Mouse (Mus musculus) midbrain, embryonic 16.5 days (tissue): ENCODE results near the gene Gm12185. TPM values are rescaled to one million over a fixed set of nuclear protein-coding genes. Genes with fewer than 3 reads are reported as not detected.
A peak's percentile ranks its signal among the peaks of the same experiment; 100 is the strongest.
"Not testable (repeated sequence)": the region's sequence is repeated elsewhere in the genome, so short reads cannot be mapped to it uniquely, and the experiment has no call there.

ENCODE experiments used
- ATAC-seq: fragments of 200-750 bp; cut with Nextera tagmentation; 2 replicates; pipeline ENCODE4 v1.8.0; 2017; ENCODE audit warnings: moderate TSS enrichment
- H3K27ac ChIP-seq: fragments of 300-500 bp; sonication (generic); 2 replicates; pipeline ENCODE4 v1.5.1; 2014; ENCODE audit warnings: mild to moderate bottlenecking, low read length, mixed read lengths
- H3K27me3 ChIP-seq: fragments of 300-500 bp; sonication (generic); 2 replicates; pipeline ENCODE4 v1.6.1; 2014; ENCODE audit warnings: low read depth, low read length, mixed read lengths; ENCODE audit not compliant: control insufficient read depth, insufficient read depth
- H3K36me3 ChIP-seq: fragments of 300-500 bp; sonication (generic); 2 replicates; pipeline ENCODE4 v1.6.1; 2014; ENCODE audit warnings: mild to moderate bottlenecking, low read length, moderate library complexity, mixed read lengths; ENCODE audit not compliant: control insufficient read depth, insufficient read depth
- H3K4me1 ChIP-seq: fragments of 300-500 bp; sonication (generic); 2 replicates; pipeline ENCODE4 v1.6.1; 2014; ENCODE audit warnings: mild to moderate bottlenecking, low read length, mixed read lengths; ENCODE audit not compliant: control insufficient read depth, insufficient read depth
- H3K4me2 ChIP-seq: fragments of 300-500 bp; sonication (generic); 2 replicates; pipeline ENCODE4 v1.6.1; 2014; ENCODE audit warnings: mild to moderate bottlenecking, low read length, mixed read lengths
- H3K4me3 ChIP-seq: fragments of 300-500 bp; sonication (generic); 2 replicates; pipeline ENCODE4 v1.5.1; 2014; ENCODE audit warnings: low read depth, mild to moderate bottlenecking, low read length, moderate library complexity, mixed read lengths
- H3K9ac ChIP-seq: fragments of 300-500 bp; sonication (generic); 2 replicates; pipeline ENCODE4 v1.6.1; 2014; ENCODE audit warnings: low read depth, low read length, mixed read lengths
- H3K9me3 ChIP-seq: fragments of 300-500 bp; sonication (generic); replicated peaks from 2 replicates; pipeline ENCODE4 v1.6.1; 2014; ENCODE audit warnings: mild to moderate bottlenecking, low read length, mixed read lengths; ENCODE audit not compliant: control insufficient read depth, poor library complexity, severe bottlenecking
- WGBS: fragments of 180-500 bp; shearing (Covaris S2); extraction: QIAGEN DNeasy Blood & Tissue Kit; methylation state at CpG from one replicate; pipeline ENCODE4 v1.1.7; 2014; 5-methylcytosine and 5-hydroxymethylcytosine counted together
- polyA plus RNA-seq: library from polyadenylated mRNA; unstranded; fragments of >200 nt; fragmentation: Nextera tagmentation; extraction: Ambion mirVana; gene quantifications from 2 replicates; pipeline ENCODE4 v1.2.1, GENCODE M21; 2015

Gm12185 gene
- polyA plus RNA-seq, 1 experiment from 2014 or later = not detected

GRCm38 (mm10) chr11:48900654-48901566, 91.1 kb downstream of the Gm12185 start:
- not testable (repeated sequence) for H3K9me3 ChIP-seq, H3K27ac ChIP-seq, ATAC-seq, H3K27me3 ChIP-seq, H3K4me1 ChIP-seq, H3K4me3 ChIP-seq, H3K36me3 ChIP-seq, H3K4me2 ChIP-seq, H3K9ac ChIP-seq
- 79% methylated on average over 6 of the region's 6 CpGs for WGBS

DNA sequence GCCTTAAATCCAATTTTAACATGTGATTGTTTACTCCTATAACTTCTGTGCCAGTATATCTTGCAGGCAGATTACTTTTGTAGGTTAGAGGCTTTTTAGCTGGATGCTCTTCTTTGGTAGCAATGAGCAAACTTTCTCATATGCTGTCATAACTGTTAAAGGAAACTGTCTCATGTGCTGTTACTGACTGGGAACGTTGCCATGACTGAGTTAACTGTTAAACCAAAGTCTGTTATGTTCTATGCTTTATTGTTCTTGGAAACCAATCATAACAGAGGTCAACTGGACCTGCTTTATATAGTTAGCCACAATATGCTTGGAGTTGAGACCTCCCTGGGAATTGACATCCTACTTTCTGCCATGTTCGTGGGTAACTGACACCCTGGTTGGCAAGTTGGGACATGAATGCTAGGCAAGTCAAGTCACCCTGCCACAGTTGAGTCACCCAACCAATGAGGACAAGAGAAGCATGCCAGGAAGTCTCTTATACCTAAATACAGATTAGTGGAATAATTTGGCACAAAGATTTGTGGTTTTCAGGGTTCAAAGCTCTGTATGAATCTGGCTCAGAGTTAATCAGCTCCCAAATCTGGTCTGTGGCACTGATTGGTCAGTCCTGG, 93.1 kb downstream of the Gm12185 start:
- H3K27me3 ChIP-seq = no peaks in the 10 kb centered on the region
- no peaks in the 10 kb centered on the region for H3K9me3 ChIP-seq
- H3K4me3 ChIP-seq = no peak overlapping the region
- H3K27ac ChIP-seq = no peak overlapping the region
- no peak overlapping the region for H3K9ac ChIP-seq
- WGBS = 80% methylated on average over 2 of the region's 2 CpGs
- H3K36me3 ChIP-seq = no peaks in the 10 kb centered on the region
- no peak for ATAC-seq
- H3K4me1 ChIP-seq = no peaks in the 10 kb centered on the region
- H3K4me2 ChIP-seq = no peak overlapping the region

DNA sequence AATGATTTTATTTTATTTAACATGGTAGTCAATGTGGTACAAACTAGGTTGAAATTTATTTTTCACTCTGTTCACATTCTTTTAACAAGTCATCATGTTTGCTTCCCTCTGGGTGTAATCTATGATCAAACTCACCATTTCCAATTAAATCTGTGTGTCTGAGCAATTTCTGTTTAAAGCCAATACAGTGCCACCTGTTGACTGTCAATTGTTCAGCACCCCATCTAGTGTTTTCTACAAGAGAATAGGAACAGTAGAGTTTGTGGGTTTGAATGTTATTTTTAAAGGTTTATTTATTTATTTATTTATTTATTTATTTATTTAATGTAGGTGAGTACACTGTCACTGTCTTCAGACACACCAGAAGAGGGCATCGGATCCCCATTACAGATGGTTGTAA, 115.3 kb downstream of the Gm12185 start:
- Histone ChIP-seq H3K36me3 (no peaks in the 10 kb centered on the region), H3K9me3 (no peaks in the 10 kb centered on the region), H3K9ac (no peak overlapping the region), H3K4me2 (no peak overlapping the region), H3K4me1 (peaks cover 2% of the 10 kb centered on the region; the same call in 1 of the 2 replicates), H3K4me3 (no peak overlapping the region), H3K27me3 (no peaks in the 10 kb centered on the region), H3K27ac (no peak overlapping the region)
- no peak for ATAC-seq
- 89% methylated on average over 1 of the region's 1 CpGs for WGBS

DNA sequence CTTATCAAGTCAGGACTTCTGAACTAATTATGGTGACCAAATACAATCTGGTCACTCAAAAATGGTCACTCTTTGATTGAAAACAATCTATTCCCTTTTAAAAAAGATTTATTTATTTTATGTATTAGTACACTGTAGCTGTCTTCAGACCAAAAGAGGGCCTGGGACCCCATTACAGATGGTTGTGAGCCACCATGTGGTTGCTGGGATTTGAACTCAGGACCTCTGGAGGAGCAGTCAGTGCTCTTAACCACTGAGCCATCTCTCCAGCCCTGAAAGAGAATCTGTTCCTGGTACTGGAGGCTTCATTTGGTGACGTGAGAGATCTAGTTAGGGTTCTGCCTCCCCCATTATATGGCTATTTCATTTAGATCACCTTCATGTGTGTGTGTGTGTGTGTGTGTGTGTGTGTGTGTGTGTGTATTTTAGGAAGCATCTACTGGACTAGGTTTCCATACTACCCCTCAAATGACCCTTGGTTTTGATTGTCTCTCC, 116.6 kb downstream of the Gm12185 start:
- H3K27me3 ChIP-seq, ATAC-seq: not testable (repeated sequence)
- 65% methylated on average over 1 of the region's 1 CpGs for WGBS

DNA sequence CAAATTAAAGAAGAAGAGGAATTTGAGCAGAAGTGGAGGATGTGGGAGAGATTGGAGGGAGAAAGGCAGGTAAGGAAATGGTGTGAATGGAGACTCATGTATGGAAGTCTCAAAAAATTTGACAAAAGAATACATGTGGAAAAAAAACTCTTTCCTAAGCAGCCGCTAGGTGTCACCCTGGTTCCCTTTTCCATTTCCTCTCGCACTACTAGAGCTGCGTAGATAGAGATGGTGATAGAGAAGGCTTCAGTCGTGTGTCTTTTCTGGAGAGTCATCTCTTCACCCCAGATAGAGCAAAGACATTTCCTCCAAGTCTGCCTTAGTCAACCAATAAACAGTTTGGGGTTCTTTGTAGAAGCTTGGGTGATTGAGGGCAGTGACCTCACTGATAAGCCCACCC, 117.6 kb downstream of the Gm12185 start:
- no peak overlapping the region for H3K4me2 ChIP-seq
- no peaks in the 10 kb centered on the region for H3K9me3 ChIP-seq
- peak; percentile 74 for ATAC-seq
- no peaks in the 10 kb centered on the region for H3K36me3 ChIP-seq
- H3K9ac ChIP-seq = no peak overlapping the region
- no peak overlapping the region for H3K27ac ChIP-seq
- no peak overlapping the region for H3K4me3 ChIP-seq
- no peaks in the 10 kb centered on the region; the same call in 1 of the 2 replicates for H3K27me3 ChIP-seq
- peaks cover 8% of the 10 kb centered on the region; the same call in 1 of the 2 replicates for H3K4me1 ChIP-seq
- 0% methylated on average over 4 of the region's 4 CpGs for WGBS

More for the DNA sequence above, 116.6 kb downstream of the Gm12185 start:
- H3K9me3 ChIP-seq, H3K4me1 ChIP-seq, H3K9ac ChIP-seq, H3K4me2 ChIP-seq, H3K4me3 ChIP-seq, H3K27ac ChIP-seq, H3K36me3 ChIP-seq: not testable (repeated sequence)

DNA sequence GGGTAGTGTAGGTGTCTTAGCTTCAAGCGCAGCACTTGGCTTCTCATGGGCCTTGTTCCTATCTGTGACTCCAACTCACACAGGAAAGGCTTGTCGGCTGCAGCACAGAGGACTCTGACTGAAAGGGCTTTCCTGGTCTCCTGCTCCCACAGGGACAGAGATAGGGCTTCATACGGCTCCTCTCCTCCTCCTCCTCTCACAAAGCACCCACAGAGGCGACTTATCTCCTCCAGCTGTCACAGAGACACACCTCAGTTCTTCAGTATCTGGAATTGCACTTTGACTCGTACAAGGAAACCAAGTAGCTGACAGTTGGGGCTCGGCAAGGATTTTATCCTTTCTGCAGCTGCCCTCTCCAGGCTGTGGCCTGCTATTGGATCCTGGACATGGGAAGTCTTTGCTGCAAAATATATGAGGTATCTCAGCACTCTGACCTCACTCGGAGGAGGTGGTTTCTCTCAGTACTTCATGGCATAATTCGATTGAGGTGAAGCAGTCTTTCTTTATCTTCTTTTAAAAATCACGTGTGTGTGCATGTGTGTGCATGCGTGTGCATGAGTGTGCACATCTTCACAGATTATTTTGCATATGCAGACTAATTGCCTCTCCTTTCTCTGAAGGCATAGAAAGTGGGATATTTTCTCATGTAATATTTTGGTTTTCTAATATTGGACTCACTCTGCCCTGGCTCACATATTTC, 118.3 kb downstream of the Gm12185 start:
- 71% methylated on average over 10 of the region's 10 CpGs for WGBS
- Histone ChIP-seq H3K4me1 (peaks cover 8% of the 10 kb centered on the region; the same call in 1 of the 2 replicates), H3K27ac (no peak overlapping the region), H3K9ac (no peak overlapping the region), H3K27me3 (no peaks in the 10 kb centered on the region; the same call in 1 of the 2 replicates), H3K4me3 (no peak overlapping the region), H3K9me3 (no peaks in the 10 kb centered on the region), H3K4me2 (no peak overlapping the region), H3K36me3 (no peaks in the 10 kb centered on the region)
- ATAC-seq = no peak

- WGBS = 83% methylated on average over 7 of the region's 7 CpGs
- no peak for ATAC-seq
Observed at GRCm38 (mm10) chr11:48872695-48873300, 119.2 kb downstream of the Gm12185 start.

GRCm38 (mm10) chr11:48871817-48872541, 120.0 kb downstream of the Gm12185 start:
- Histone ChIP-seq H3K27ac (no peak overlapping the region), H3K9me3 (no peaks in the 10 kb centered on the region), H3K4me1 (peaks cover 8% of the 10 kb centered on the region; the same call in 1 of the 2 replicates), H3K9ac (no peak overlapping the region), H3K4me3 (peak overlapping the region; percentile 47), H3K27me3 (no peaks in the 10 kb centered on the region; the same call in 1 of the 2 replicates), H3K4me2 (peak overlapping the region; percentile 43), H3K36me3 (no peaks in the 10 kb centered on the region)
- peak; percentile 31; the same call in 1 of the 2 replicates for ATAC-seq
- 8% methylated on average over 17 of the region's 17 CpGs for WGBS

More at GRCm38 (mm10) chr11:48872695-48873300, 119.2 kb downstream of the Gm12185 start:
- Histone ChIP-seq H3K9me3 (no peaks in the 10 kb centered on the region), H3K27ac (no peak overlapping the region), H3K9ac (no peak overlapping the region), H3K4me2 (no peak overlapping the region), H3K4me1 (peaks cover 8% of the 10 kb centered on the region; the same call in 1 of the 2 replicates), H3K4me3 (no peak overlapping the region), H3K27me3 (no peaks in the 10 kb centered on the region; the same call in 1 of the 2 replicates), H3K36me3 (no peaks in the 10 kb centered on the region)
